ENCODE assay signal across 9 mouse cellular contexts in genomic region chr1:158596726-158597448, GRCm38 (mm10).
A peak's percentile ranks its signal among the peaks of the same experiment; 100 is the strongest.
DNase-seq lines count a peak whose midpoint lies in the region; ATAC-seq and TF ChIP-seq lines count a peak whose summit lies in the region.
"Had no signal": no experiment of that assay in that cellular context is flagged by ENCODE, and none has a peak within 500 bp of the region (broad histone marks: within the 10 kb centered on the region; RNA-seq: fewer than 3 reads in every experiment).

No protein-coding gene starts in this region.

- H3K4me3 ChIP-seq in forebrain, embryonic 13.5 days, result no peak overlapping the region
- H3K4me3 ChIP-seq: myocyte had no signal

- peaks cover 35% of the 10 kb centered on the region for H3K36me3 ChIP-seq in forebrain, embryonic 13.5 days (ENCODE audit: poor library complexity, severe bottlenecking)

- POLR2A ChIA-PET in Patski (lab: Charles Lee), result no interaction called here

- ATAC-seq in Patski, result peak; percentile 60
- ATAC-seq in forebrain, embryonic 13.5 days, result 0 out of 2 replicates have a peak, but pooled peaks have one; percentile 33
- ATAC-seq in hematopoietic stem cell, adult 5-6 weeks (replicated peaks in 1 of 2; ENCODE audit: insufficient read depth in 1 of 2, low FRiP score in 2 of 2, low TSS enrichment in 1 of 2, low read depth in 1 of 2, poor library complexity in 2 of 2, severe bottlenecking in 2 of 2), result peak; percentile 69 to 73; a peak in 2 of 4 replicates
- 0 out of 2 replicates have a peak, but pooled peaks have one; percentile 27 for ATAC-seq in megakaryocyte, adult 5-6 weeks (ENCODE audit: poor library complexity, severe bottlenecking)

- DNase-seq in Patski (ENCODE audit: low read depth, low spot score), result no peak
- peak; percentile 62 for DNase-seq in brain, embryonic 14.5 days (ENCODE audit: low read depth)
- peak; percentile 50 to 55 for DNase-seq in layer of hippocampus, postnatal 14 days (ENCODE audit: low spot score in 2 of 2)
- DNase-seq in right cerebral cortex, postnatal 14 days, result peak; percentile 69
- DNase-seq in Muller cell, postnatal 12 days (ENCODE audit: inconsistent ontology term), result no peak

- peak; percentile 82 for TF ChIP-seq CTCF in Patski (IDR thresholded peaks at IDR 0.05)
- TF ChIP-seq CTCF in brain, embryonic 14.5 days (IDR thresholded peaks at IDR 0.05; ENCODE audit: borderline replicate concordance, extremely low read depth, insufficient read depth, insufficient read length), result peak; percentile 77

- WGBS in forebrain, embryonic 13.5 days, result 40% methylated on average over 16 of the region's 16 CpGs

- H3K27ac ChIP-seq in forebrain, embryonic 13.5 days, result no peak overlapping the region

- CTCF ChIA-PET in Patski (lab: Charles Lee), result interaction anchor here (0.6 to 3.8 kb wide), 4 partner anchors 17 to 76 kb away, joined by 3 to 20 read pairs (median 3); no protein-coding TSS in a partner anchor

- H3K27me3 ChIP-seq in Patski, result no peaks in the 10 kb centered on the region
- no peaks in the 10 kb centered on the region for H3K27me3 ChIP-seq in forebrain, embryonic 13.5 days

- no peak overlapping the region for H3K9ac ChIP-seq in forebrain, embryonic 13.5 days

- no peak overlapping the region for H3K4me2 ChIP-seq in forebrain, embryonic 13.5 days

- no peaks in the 10 kb centered on the region for H3K4me1 ChIP-seq in forebrain, embryonic 13.5 days

- H3K9me3 ChIP-seq in forebrain, embryonic 13.5 days (replicated peaks), result no peaks in the 10 kb centered on the region

- in situ Hi-C loops in Patski (cut with MboI; ENCODE audit: low pct_unique_long_range_greater_than_20kb), result loop anchor here (10.0 kb wide), 1 partner anchor 1042 kb away; no protein-coding TSS in a partner anchor

- no peak for TF ChIP-seq POLR2A in brain, embryonic 14.5 days (IDR thresholded peaks at IDR 0.05; ENCODE audit: borderline replicate concordance, extremely low read depth, insufficient read depth, insufficient read length, poor library complexity, severe bottlenecking)

Comparison
In these comparisons a context has a peak if more than half of its experiments do, and no peak if none do; other contexts are left out.
1. DNase-seq: peak in brain, embryonic 14.5 days (single experiment), layer of hippocampus, postnatal 14 days (2 of 2) and right cerebral cortex, postnatal 14 days (single experiment); none in Patski (single experiment) and Muller cell, postnatal 12 days (single experiment).
2. Peak in every context shown above with its lines, with median percentiles within 50 percentile points of each other: ATAC-seq.